Mouse (Mus musculus) stomach, embryonic 14.5 days (tissue): ENCODE data around the gene Ptpn21. TPM values are rescaled to one million over a fixed set of nuclear protein-coding genes. Genes with fewer than 3 reads are reported as not detected.

Source experiments
- polyA plus RNA-seq: library from polyadenylated mRNA; unstranded; fragments of >200 nt; fragmentation: Nextera tagmentation; extraction: Ambion mirVana; gene quantifications from 2 replicates; pipeline ENCODE4 v1.2.1, GENCODE M21; 2014

Ptpn21 gene
- polyA plus RNA-seq, 1 experiment from 2014 or later: 11.9 TPM

Other genes with a start within 250 kb of the Ptpn21 start
- 1.5 and 1.7 TPM in 2 replicates for gene Kcnk10, start 159.1 kb downstream of the Ptpn21 start, polyA plus RNA-seq
- gene Spata7, start 109.2 kb downstream of the Ptpn21 start, polyA plus RNA-seq: 17.0 and 19.8 TPM in 2 replicates
- 137 and 144 TPM in 2 replicates for gene Zc3h14, start 9.6 kb upstream of the Ptpn21 start, polyA plus RNA-seq
- gene Eml5, start 164.1 kb upstream of the Ptpn21 start, polyA plus RNA-seq: 14.3 and 15.6 TPM in 2 replicates
- gene Ttc8, start 183.2 kb upstream of the Ptpn21 start, polyA plus RNA-seq: 33.2 and 34.3 TPM in 2 replicates